Mouse (Mus musculus): ENCODE data around the gene Mpst.

Mpst gene

GRCm38 (mm10) chr15:78437237-78438017 lies 31.2 kb downstream of the Mpst start:
- no peak for DNase-seq (ENCODE audit: low spot score)

- DNase-seq (ENCODE audit: low spot score) = no peak
Observed at GRCm38 (mm10) chr15:78438018-78438394, 31.8 kb downstream of the Mpst start.

DNA sequence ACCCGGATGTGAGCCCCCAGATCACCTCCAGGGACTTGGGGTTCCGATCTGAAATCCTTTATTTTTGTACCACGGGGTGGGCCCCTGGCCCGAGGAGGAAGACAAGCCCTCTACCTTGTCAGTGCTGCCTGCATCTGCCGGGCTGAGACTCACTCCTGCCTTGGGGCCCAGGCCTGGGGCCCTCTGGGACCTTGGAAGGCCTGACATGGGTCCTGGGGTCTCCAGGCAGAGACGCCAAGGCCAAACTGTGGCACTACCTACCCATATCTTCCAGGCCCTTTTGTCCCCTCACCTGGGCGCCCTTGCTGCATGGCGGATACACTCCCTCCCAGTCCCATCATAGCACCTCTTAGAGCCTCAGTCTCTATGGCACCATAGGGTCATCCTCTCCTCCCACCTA lies 32.3 kb downstream of the Mpst start:
- no peak for DNase-seq (ENCODE audit: low spot score)

GRCm38 (mm10) chr15:78438973-78439372 lies 32.8 kb downstream of the Mpst start:
- no peak for DNase-seq (ENCODE audit: low spot score)

DNA sequence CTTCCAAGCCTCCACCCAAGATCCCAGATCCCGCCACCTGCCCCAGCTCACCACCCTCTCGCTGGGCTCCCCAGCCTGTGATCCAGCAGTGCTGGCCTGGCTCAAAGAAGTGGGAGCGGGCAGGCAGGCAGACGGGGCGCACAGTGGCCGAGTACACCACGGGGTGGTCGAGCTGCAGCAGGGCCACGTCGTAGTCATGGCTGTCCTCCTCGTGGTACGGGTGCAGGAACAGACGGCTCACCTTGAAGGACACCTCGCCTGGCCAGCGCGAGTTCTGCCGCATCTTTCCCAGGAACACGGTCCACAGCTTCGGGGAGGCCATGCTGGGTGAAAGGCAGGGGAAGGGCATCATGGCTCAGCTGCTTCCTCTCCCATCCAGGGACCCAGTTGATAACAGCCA lies 36.0 kb downstream of the Mpst start:
- no peak for DNase-seq (ENCODE audit: low spot score)

- DNase-seq (ENCODE audit: low spot score) = no peak
Observed at GRCm38 (mm10) chr15:78443857-78444256, 37.6 kb downstream of the Mpst start.

- no peak for DNase-seq (ENCODE audit: low spot score)
Observed at GRCm38 (mm10) chr15:78447121-78447520, 40.9 kb downstream of the Mpst start.

GRCm38 (mm10) chr15:78447746-78448535 lies 41.7 kb downstream of the Mpst start:
- peak; percentile 84 for DNase-seq (ENCODE audit: low spot score)

DNA sequence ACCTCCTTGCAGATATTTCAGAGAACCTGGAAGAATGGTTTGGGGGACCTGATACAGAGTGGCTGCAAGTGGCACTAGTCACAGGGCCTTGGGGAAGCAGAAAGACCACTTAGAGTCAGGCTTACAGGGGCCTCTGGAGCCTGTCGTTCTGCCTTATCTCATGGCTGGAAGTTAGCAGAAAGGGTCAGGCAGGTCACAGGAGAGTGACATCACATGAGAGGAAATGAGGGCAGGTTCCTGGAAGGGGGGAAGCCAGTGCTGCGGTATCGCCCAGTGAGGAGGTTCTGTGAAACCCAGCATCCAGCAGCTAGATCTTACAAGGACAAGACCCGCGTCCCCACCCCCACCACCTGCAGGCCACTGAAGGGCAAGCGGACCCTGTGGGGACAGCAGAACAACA lies 42.9 kb downstream of the Mpst start:
- DNase-seq (ENCODE audit: low spot score) = no peak

DNA sequence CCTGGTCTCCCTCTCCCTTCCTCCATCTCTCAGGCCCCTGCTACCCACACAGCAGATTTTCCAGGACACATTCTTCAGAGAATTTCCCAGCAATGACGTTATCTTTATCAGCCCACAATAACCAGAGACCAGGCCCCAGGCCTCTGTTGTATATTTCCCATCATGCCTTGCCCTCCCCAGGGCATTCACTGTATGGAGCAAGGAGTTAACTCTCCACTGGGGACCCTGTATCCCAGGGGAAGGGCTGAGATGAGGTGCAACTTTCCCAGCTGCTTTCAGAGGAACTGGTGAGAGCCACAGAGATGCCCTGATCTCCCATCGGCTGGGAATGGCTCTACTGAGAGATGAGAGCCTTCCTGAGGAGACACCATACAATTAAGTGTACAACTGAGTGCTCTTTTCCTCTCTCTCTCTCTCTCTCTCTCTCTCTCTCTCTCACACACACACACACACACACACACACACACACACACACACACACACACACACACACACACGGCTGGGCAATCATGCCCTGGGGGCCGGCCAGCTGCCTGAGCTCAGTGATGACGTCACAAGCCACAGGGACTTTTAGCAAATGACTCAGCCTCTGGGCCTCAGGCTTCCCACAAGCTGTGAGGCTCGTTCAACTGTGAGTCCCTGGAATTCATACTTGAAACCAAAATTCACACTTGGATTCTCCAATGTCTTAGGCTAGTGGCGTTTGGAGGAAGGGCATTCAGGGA lies 43.6 kb downstream of the Mpst start:
- no peak for DNase-seq (ENCODE audit: low spot score)

DNA sequence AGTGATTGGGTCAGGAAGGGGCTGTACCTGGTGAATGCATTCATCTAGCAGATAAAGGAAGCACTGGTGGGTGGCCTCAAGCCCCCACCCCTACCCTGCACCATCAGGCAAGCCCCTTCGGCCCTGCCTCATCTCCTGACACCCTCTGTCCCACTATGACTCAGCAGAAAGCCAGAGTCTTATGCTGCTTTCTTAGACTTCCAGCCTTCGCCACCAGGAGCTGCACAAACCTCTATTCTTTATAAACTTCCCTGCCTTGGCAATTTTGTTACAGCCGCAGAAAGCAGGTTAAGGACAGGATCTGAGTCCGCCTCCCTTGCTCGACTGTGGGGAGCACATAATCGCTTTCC lies 44.2 kb downstream of the Mpst start:
- DNase-seq (ENCODE audit: low spot score) = no peak

GRCm38 (mm10) chr15:78451201-78451600 lies 45.0 kb downstream of the Mpst start:
- no peak for DNase-seq (ENCODE audit: low spot score)

GRCm38 (mm10) chr15:78452929-78453328 lies 46.7 kb downstream of the Mpst start:
- no peak for DNase-seq (ENCODE audit: low spot score)

DNA sequence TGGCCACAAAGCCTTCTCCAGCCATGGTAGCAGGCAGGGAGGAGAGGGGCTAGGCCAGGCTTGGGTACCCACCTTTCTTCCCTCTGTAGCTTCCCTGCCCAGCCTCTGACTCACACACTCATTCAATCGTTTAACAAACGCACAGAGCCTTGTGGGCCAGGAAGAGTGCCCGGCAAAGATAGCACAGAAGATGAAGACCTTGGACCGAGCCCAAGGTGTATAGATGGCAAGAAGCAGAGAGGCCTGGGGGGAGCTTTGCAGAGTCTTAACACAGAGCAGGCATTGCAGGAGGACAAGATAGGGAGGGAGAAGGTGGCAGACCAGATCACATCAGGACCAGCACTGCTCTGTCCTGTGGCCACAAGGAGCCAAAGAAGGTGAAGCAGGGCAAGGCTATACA lies 49.0 kb downstream of the Mpst start:
- no peak for DNase-seq (ENCODE audit: low spot score)

DNA sequence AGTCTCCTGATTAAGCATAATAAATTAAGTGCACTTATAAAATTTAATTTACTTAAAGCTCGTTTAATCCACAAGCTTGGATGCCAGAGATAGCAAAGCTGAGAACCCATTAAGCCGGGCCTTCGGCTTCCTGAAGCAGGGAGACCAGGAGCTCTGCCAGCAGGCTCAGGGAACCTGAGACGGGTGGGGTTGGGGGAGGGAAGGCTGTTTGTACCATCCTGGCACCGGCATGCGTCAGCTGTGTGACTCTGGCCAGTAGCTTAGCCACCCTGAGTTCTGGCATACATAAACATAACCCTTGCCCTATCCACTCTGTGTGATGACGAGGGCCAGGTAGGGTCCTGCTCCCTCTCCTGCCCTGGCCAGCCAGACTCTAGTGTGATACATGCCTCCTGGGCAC lies 49.8 kb downstream of the Mpst start:
- no peak for DNase-seq (ENCODE audit: low spot score)

GRCm38 (mm10) chr15:78457193-78457592 lies 51.0 kb downstream of the Mpst start:
- DNase-seq (ENCODE audit: low spot score) = no peak

- DNase-seq (ENCODE audit: low spot score) = no peak
Observed at GRCm38 (mm10) chr15:78462981-78463380, 56.8 kb downstream of the Mpst start.
